Mouse (Mus musculus) gastrocnemius, adult 18-20 months (tissue): ENCODE measurements at regions not wholly inside any gene's neighbourhood (a gene's known extent, or its start where the extent isn't known, plus 50 kb on each side); places are given as distances from the start of the nearest gene placed in this dataset.

ENCODE experiments used
- DNase-seq: peaks from one replicate; pipeline ENCODE4 v3.0.0; 2021; ENCODE audit warnings: low spot score

DNA sequence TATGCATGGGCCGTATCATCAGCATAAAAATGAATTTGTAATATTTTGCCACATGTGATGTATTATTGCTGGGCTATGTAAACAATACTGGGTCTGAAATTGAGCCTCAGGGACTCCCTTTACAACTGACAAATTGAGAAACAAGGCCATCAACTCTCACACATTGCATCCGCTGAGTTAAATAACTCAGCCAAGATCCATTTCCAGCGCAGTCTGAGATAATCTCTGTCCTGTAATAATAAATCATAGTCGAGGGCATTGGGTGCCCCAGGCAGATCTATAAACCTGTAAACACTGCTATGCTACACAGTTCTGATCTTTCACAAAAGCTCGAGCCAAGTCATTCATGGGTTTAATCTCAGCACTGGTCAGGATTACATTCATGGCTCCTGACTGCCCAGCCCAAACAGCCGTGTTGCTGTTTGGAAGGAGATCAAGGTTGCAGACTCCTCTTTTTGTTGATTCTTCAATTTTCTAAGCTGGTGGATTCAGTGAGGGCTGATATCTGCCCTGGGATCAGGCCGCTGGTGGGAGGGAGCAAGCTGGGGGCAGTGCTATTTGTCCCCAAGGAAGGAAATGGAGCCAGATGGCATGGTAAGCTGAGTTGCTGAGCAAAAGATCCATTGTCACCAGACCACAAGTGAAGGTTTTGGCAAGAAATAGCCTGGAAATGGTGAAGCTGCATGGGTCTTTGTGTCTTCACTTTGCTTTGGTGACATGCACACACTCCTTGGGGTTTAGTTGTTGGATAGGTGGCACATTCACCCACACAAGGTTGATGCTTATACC, 160.0 kb upstream of the Bmper start:
- no peak for DNase-seq

DNA sequence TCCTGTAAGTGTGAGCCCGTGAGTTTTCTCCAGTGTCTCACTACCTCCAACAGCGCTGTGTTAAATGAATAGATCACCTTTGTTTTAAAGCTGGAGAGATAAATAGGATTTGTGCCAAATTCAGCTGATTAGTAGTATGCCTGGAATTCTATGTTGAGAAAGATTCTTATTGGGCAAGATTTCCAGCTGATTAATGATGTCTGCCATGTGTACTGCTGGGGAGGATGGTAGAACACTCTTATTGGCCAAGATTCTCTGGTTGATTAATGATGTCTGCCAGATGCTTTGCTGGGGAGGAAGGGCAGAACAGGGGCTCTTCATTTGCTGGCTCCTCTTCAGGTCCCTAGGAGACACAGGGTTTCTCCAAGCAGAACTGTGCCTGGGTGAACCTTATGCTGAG, 158.9 kb upstream of the Bmper start:
- no peak for DNase-seq

DNA sequence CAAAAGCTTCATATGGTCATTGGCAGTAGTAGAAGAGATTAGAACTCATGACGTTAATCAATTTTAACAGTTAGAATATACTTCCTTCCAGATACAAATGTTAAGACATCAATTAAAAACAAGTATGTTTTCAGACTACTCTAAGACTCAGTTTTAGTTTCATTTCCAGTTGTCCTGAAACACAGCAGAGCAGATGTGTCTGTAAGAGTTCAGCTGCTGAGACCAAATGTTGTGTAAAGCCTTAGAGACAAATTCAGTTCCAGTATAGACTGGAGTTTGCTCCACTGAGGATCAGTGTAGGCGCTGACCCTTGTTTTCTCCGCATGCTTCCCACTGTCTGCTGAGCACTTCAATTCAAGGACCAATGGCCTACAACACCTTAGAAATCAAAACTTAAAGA, 158.1 kb upstream of the Bmper start:
- no peak for DNase-seq

DNA sequence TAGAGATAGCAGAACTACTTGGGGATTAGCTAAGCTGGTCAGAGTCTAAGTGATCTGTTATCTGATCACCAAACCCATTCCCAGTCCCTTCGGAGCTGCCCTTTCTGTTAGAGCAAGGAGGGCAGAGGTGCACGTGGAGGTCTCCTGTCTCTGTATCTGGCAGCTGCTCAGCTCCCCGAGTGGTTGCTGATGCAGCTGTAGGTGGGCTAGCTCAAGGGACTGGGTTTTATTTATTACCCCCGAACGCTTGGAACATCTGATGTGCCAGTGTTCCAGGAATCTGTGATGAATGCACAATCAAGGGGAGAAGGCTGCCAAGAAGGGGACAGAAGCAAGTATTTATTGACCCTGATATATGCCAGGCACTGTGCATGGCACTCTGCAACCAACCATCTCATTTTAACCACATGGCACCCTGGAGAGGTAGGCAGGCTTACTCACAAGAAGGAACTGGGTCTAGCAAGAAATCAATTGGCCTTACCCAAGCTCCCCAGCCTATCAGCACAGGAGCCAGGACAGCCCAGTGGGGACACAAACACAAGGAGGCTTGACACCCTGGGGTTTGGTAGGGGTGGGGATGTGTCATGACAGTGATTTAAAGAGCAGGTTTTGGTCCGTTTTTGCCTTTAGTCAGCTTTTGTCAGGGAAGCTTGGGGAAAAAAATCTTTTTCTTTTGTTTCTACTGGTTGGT, 154.6 kb upstream of the Bmper start:
- no peak for DNase-seq

DNA sequence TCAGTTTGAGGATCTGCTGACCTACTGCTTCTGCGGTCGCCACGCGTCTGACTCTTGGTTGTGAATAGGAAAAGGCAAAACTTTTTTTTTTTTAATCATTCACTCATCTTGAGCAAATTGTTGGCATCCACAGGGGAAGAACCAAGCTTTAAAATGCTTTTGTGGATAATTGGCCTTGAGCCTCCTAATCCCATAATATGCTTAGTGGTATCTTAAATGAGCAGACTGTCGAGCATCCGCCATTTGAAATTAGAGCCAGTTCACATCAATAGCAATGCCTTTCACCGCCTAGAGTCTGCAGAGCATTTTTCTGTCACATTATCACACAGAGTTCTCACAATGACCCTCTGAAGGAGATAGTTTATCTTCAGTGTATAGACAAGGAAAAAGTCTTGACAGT, 153.7 kb upstream of the Bmper start:
- DNase-seq = no peak

DNA sequence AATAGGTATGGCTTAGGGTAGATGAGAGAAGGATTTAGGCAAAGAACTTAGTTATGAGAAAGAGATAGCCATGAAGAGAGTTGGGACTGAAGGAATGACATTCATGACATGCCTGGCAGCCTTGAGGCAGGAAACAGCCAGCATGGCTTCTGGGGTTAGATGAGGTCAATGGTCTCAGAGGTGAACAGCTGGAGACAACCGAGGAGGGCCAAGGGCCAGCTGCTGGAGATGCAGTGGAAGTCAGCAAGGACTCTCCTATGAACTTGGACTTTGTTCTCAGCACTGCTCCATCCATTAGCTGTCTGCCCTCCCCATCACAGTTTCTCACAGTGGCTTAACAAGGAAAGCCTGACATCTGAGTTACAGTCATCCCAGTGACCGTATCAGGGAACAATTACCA, 151.9 kb upstream of the Bmper start:
- peak; percentile 44 for DNase-seq

DNA sequence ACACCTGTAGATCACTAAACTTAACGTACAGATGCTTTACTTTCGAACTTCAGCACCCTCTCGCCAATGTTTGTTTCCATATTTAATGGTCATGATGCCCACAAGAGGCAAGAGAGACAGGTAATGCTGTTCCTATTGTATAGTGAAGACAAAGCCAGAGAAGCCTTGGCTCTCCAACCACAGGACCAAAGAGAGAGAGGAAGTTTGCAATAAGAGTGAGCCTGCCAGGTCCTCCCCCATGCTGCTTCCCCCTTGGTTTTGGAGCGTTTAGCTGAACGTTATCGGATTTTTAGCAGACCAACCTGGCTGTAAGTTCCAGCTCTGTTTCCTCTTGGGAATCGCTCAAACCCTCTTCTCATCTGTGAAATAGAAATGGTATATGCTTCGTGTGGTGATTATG, 150.1 kb upstream of the Bmper start:
- DNase-seq = no peak

DNA sequence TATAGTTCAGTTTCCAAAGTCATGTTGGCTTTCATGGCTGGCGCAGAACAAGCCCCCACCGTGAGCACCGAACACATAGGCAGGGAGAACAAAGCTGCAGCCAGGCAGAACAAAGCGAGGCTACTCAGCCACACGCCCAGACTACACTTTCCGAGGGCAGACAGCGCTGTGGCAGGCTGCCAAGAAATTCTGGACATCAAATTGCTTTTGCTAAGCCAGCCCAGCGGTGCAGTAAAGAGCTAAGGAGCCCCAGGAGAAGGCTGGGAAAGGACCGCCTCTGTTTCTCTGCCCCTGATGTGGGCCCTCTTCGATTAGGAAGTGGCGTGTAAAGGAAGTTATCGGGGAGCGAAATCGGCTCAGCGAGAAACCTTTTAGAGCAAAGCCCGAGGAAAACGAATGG, 139.3 kb upstream of the Bmper start:
- peak; percentile 77 for DNase-seq

DNA sequence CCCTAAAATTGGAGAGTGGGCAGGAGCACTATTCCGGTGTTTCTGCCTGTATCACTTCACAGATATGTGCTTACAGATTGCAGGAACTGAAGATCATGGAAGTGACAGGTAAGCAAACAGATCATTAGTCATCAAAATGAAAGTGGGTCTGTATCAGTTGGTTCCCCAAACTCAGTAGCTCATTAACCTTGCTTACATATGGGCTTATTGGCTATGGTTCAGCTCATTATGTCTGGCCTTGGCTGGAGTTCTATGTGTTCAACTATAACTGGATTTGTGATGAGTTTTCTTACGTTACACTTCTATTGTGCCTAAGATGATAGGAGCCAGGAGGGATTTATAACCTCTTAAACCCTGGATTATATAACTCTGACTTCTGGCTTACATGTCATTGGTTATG, 133.5 kb upstream of the Bmper start:
- no peak for DNase-seq

DNA sequence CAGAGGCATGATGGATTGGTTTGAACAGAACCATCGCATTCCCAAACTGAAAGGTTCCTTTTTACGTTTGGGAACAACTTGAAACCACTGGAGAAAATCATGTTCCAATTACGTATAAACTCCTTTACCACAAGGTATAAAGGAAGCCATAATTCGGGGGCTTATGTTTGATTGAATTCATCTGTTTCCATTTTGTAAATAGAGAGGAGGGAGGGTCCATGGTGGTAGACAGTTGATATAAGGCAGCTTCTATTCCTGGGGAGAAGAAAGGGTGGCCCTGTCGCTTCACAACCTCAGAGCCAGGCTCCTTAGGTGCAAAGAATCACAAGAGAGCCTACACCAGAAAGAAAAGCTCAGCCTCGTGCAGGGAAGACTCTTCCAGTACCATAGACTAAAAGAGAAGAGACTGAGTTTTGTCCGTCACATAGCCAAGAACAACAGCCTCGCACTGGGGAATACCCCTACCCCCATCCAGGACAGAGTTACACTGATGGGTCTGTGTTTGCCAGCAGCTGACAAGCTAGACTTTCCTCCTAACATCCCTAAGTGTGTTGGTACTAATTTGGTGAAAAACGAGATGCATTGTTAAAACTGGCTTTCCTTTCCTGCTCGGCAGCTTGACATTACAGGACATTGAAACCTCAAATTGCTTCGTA, 125.6 kb upstream of the Bmper start:
- no peak for DNase-seq

DNA sequence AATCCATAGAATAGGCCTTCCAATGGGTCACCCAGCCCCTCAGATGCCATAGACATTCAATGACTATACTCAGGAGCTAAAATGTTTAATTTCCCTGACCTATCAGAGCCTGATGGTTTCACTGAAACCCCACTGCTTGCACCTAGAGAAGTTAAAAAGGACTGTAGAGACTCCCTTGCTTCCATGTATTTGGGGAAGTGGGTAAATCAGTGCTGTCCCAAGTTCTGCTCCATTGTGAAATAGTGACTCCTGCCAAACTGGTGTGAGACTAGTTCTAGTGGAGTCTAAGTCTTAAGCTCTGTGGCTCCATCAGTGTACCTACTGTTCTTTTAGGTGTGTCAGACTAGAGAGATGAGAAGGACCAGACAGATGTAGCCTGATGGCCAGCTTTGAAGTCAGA, 121.3 kb upstream of the Bmper start:
- no peak for DNase-seq

DNA sequence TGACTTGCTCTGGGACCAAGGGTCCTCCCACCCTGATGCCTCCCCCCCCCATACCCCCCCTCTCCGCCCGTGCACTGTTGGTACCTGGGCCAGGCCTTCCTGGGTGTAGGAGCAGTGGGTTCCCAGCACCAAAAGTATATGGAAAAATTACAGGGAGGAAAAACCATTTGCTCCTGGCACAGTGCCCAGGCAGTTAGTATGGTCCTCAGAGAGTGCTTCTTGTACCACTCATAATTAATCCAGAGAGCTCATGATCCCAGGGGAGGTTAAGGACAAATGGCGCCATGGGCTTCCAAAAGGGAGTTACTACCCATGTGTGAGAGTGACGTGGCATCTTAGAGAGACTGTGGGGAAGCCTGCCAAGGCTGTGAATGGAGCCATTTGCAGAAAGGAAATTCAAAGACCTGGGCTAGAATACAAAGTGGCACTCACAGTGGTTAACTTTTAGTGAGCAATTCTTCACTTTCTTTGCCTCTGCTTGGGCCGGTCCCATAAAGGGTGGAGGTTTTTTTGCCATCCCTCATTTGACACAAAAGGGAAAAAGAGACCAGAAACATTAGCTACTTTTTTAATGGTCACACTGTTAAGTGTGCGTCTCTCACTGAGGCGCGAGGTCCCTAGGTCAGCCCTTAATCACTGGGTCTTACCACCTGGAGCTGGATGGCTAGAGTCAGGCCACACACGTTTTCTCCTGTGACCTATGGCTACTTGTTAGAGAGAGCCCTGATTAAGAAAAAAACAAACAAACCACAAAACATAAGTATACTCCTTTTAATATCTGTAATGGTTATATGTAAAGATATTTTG, 120.7 kb upstream of the Bmper start:
- no peak for DNase-seq

DNA sequence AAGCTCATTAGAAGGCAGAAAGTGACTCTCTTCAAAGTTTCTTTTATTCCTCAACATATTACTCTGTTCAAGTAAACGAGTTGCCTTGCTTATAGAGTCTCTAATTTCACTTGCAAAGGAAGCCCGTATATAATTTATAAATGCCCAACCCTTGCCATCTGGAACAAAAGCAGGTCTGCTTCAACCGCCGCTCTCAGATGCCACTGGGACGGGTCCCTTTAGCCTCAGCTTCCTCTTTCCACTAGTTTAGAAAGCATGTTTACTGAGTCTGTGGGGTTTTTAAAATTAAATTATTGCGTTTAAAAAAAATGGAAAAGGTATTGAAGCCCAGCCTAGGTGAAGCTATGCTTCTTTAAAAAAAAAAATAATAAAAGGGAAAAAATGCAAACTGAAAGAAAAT, 111.4 kb upstream of the Bmper start:
- no peak for DNase-seq

DNA sequence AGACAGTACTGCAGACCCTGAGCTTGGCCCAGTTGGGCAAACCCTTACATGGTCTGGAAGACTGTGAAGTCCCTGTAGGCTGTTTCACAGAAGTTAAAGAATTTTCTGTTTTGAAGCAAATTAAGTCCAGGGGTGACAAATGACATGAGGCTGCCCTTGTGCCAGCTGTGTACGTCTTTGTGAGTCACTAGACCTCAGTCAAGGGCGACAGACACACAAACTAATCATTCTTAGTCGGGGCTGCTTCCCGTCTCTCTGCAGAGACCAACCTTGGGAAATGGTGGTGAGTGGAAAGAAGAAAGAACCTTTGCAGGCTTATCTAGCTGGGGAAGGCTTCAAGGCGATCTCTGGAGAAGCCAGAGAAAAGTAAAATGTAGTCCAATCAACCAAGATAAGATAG, 107.8 kb upstream of the Bmper start:
- no peak for DNase-seq

DNA sequence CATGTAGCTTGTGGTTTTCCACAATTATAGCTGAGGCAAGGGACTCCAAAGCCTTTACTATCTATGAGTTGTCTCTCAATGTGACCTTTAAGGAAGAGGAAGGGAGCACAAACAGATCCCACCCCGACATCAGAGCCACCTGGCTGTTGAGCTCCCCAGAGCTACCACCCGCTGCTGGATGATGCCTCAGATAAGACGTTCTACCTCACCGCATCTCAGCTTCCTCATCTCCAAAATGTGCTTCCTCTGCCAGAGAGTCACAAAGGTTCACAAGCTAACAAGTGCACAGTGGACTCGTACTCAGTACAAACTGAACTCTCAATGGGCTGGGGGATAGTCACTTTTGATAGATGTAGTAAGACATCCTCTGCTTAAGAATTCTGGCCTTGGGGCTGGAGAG, 107.3 kb upstream of the Bmper start:
- DNase-seq = no peak

DNA sequence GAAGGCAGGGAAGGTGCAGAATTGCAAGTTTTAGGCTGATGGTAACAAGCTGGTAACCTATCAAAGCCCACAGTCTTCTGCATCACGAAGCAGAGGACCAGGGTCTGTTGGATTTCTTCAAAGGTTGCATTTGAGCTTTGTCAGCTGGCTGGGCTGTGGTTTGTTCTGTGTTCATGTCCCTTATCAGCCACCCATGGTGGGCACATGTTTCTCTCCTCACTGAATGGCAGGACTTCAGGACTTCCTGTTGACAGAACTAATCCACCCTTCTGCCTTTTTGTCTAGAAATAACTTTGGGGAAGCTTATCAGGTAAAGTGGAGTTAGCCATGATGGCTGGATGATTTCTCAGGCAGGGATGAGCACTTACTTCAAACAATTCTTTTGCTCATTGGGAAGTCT, 106.6 kb upstream of the Bmper start:
- DNase-seq = no peak

DNA sequence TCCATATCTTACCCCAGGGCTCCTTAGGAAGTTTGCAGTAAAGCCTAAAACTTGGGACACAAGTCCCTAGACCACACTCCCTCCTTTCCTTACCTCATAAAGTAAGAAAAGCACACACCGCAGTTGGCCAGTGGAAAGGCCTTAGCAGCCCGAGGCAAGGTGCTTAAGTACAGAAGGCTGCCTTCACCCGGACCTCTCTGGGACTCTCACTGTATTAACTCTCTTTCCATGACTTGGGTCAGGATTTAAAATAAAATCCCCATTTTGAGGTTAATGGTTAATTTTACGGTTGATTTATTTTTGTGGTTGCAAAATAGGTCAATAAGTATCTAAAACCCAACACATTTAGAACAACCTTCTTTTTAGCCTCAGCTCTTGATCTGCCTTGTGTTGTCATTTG, 103.1 kb upstream of the Bmper start:
- DNase-seq = no peak

DNA sequence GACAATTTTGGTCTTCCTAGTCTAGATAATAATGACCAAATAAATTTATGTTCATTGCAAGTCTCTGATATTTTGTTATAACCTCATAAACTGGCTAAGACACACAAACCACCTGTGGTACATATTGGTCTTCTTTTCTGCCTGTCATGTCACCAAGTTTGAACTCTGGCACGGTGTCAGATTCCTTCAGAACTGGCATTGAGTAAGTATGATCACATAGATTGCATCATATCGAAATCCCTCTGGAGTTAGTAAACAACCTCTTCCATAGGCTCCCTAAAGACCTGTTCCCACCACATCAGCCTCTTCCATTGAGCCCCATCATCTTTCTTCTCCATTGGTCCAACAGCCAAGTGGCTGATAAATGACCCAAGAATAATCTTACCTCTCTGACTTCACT, 102.1 kb upstream of the Bmper start:
- DNase-seq = peak; percentile 3

DNA sequence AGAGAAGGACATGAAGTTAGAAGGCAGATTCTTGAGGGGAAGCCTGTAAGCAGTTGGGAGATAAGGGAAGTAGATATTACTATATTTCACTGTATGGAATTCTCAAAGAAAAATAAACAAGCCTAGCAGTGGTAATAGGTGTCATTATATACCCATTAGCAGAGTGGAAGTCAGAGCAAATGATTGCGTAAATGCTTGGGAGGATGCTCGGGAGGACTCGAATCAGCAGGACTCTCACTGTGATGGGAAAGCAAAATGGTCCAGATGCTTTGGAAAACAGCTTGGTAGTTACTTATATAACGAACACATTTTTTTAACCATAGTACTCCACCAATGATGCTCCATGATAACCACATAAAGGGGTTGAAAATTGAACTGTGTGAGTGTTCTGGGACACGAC, 100.4 kb upstream of the Bmper start:
- no peak for DNase-seq

DNA sequence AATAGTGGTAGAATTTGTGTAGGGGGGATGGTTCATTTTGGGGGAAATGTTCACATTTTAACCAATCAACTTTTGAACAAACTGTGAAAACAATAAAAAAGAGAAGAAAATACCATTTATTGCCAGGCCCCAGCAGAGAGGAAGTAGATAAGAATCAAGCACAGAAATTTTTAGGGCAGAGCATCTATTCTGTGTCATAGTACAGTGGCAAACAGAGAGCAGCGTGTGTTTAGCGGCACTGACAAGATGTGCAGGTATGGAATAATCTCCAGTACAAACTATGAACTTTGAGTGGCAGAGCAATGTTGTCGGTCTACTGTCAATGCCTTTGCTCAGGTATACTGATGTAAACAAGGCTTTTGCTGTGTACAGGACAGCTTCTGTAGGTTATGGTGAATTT, 99.4 kb upstream of the Bmper start:
- no peak for DNase-seq

DNA sequence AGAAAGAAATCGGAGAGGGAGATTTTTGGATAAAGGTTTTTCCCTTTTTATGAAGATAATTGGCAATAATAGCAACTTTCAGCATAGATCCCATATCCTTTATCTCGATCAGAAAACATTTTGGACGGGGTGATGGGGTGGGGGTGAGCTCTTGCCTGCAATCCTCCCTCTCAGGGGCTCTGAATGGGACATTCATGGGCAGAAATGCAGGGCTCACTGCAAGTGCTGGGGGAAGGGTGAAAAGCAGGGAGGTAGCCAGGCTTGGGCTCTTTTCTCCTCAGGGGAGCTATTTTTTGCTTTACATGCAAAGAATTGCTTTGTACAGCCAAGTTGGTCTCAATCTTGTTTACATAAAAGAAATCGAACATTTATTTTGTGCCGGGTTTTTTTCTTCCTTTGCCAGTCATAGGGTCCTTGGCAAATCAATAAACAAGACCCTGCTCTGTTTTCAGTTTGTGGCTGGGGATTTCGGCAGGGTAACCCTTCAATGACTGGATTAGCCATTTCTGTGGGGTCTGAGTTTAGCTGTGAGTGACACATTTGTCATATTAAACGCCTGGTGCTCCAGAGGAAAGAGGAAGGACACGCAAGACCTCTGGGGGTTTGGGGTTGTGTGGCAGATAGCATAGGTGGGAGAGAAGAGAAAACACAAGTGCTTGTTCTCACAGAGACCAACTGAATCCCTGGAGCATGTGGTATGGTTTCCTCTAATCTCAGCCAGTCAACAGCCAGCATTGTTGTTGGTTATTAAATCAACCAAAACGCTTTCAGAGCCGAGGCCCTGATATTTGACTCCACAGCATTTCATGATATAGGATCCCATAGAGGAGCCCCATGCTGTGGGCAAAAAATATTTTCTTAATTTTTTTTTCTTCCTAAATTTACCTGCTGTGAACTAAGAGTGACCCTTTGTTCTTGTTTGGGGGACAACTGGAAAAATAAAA, 96.8 kb upstream of the Bmper start:
- no peak for DNase-seq
